Mouse (Mus musculus): ENCODE results near the gene Gmnn.

Gmnn gene

DNA sequence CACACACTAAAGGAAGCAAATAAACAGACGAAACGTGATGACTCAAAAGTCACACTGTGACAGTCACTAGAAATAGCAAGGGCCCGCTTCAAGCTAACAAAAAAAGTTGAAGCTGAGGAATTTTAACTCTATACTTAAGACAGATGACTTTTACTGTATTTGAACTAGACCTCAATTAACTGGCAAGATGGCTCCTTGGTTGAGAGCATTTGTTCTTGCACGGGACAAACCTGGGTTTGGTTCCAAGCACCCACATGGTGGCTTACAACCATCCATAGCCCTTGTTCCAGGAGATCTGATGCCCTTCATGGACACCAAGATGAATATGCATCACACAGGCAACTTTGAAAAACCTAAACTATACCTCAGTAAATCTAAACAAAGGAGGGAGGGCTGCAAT is 531 bp upstream of the Gmnn start:
- intact Hi-C loops (cut with DNase I): no loop called here

DNA sequence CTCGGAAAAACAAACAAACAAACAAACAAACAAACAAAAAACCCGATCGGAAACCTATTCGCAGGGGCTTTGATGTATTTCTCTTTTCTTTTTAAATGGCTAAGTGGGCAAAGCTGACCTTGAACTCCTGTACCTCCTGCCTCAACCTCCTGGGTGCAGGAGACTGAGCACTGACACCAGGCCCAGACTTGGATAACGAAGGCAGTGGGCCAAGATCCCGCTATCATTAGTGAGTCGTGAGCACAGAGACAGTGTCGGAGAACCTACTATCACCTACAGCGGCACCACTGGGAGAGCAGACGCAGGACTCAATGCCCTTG is 680 bp downstream of the Gmnn start:
- intact Hi-C loops (cut with DNase I): no loop called here

DNA sequence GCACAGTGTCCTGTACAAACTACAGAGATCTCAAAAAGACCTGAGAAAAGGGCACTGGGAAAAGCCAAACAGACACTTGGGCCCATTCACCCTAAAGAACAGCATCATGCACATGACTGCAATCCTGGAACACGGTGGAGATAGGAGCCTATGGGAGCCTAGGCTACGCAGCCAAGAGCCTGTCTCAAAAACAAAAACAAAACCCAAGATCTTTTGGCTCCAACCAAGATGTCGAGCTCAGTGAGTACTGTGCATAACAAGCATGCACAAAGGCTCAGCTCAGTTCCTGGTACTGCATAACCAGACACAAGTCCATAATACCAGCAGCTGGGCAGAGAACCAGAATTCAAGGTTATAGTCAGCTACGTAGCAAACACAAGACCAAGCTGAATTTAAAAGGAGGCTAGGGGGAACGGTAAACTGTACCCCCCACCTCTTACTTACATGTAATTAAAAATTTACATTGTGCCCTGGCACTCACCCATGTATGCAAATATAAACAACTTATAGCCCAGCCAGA is 1.3 kb downstream of the Gmnn start:
- intact Hi-C loops (cut with DNase I): no loop called here

DNA sequence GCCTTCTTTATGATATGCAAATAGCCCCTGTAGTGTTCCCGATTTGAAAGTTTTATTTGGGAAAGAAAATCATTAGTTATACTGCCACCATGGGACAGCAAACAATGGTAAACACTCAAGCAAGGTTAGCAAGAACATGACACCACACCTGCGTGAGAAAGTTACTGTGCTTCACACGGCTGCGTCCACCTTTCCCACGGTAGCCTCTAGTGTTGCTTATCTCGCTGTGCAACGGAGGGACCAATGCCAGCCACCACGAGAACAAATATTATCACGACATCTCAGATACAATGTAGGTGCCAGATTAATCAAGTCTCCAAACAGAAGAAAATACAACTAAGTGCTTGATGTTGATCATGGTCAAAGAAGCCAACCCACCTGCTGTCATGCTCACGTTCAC is 2.3 kb downstream of the Gmnn start:
- intact Hi-C loops (cut with DNase I): no loop called here

DNA sequence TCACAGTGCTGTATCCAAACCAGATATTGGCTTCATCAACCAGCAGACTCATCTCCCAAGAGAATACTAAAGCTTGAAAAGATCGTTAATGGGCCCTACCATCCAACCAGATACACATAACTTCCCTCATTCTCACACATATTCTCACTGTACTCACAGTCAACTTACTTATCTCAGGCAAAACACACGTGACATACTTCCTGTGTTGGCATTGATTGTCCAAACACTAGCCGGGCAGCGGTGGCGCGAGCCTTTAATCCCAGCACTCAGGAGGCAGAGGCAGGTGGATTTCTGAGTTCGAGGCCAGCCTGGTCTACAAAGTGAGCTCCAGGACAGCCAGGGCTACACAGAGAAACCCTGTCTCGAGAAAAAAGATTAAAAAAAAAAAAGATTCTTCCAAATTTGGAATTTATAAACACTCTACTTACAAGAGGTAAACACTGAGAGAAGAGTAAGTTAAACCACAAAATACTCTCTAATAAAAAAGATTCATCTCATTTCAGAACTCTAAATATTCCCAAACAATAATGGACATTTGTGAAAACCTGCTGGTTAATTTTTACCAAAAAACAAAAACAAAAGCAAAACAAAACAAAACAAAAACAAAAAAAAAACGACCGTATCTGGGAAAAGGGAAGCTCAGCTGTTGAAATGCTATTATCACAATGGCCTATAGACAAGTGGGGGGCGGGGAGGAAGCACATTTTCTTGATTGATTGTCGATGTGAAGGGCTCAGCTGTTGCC is 3.7 kb downstream of the Gmnn start:
- intact Hi-C loops (cut with DNase I): no loop called here

DNA sequence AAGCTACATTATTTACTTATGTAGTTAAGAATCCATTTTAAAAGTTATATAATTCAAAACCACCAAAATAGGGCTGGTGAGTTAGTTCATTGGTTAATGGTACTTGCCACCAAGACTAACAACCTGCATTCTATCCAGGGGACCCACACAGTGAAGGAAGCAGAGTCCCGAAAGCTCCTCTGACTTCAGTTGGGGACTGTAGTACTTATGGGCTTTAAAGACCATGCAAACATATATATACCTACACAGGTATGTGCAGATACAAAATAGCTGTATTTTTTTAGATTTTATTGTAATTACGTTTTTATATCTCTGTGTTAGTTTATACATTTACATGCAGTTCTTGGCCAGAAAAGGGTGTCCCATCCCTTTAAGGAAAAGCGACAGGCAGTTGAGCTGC is 5.0 kb downstream of the Gmnn start:
- intact Hi-C loops (cut with DNase I): no loop called here

DNA sequence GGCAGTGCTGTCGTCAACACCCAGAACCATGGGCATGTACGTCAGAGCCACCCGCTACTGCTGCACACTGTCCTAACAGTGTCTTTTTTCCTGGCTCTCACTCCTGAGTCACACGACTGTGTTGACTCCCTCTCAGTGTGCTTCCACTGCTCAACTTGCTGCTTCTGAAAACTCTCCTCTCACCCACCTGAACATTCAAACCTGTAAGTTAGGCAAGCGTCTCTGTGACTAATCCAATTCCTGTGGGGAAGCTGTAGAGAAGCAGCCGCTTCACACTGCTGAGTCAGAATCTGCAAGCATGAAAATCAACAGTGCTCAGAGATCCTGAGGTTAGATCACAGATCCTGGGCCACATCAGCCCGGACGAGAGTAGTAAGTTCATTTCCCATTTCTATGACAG is 10.3 kb downstream of the Gmnn start:
- intact Hi-C loops (cut with DNase I): no loop called here

DNA sequence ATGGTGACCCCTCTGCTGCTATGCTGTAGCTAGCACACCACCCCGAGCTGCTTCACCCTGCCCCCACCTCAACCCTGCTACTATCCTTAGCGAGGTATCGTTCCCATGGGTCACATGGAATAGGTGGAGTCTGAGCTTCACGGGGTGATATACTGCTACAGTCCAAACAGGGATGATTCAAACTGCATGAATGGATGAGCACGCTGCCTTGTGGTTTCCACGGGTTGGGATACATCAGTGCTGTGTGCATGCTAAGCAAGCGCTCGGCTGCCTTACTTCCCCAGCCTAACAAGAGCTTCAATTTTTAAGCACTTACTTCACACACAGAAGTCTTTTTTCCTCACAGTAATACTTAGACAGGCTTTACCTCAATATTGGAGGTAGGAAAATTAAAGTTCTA is 10.9 kb downstream of the Gmnn start:
- intact Hi-C loops (cut with DNase I): no loop called here

DNA sequence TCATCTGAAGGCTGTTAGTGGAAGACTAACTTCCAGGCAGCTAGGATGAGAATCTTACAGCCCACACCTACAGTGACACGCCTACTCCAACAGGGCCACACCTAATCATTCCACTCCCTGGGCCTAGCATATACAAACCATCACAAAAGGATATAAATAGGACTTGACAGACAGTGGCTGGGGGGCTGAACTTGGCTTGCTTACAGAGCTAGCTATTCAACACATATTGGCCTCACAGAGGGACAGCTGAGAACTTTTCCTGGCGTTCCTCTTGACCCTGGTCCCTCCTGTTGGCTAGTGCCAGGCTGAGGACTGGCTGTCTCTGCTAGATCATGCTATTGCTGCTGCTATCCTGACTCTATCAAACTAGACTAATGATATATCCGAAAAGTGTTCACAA is 13.9 kb downstream of the Gmnn start:
- intact Hi-C loops (cut with DNase I): no loop called here

DNA sequence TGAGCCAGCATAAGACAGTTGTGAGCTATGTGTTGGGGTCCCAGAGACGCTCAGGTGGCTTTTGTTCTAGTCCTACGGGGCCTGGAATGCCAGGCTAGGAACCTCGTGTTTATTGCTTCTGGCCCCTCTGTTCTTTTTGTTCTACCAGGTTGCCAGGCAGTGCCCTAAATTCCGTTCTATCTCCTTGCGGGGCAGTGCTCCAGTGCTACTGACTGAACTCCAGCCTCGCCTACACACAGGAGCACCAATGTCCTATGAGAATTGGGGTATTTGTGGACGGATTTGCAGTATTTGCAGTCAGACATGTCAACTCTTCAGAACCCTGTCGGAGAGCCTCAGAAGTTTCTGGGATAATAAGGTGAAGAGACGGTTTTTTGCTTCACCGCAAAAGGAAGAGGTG is 20.7 kb downstream of the Gmnn start, which contains the start of gene Armh2:
Gene Armh2 (plus strand): TSS at position 205 of the 400 bp plus-strand sequence.
- intact Hi-C loops (cut with DNase I): no loop called here

DNA sequence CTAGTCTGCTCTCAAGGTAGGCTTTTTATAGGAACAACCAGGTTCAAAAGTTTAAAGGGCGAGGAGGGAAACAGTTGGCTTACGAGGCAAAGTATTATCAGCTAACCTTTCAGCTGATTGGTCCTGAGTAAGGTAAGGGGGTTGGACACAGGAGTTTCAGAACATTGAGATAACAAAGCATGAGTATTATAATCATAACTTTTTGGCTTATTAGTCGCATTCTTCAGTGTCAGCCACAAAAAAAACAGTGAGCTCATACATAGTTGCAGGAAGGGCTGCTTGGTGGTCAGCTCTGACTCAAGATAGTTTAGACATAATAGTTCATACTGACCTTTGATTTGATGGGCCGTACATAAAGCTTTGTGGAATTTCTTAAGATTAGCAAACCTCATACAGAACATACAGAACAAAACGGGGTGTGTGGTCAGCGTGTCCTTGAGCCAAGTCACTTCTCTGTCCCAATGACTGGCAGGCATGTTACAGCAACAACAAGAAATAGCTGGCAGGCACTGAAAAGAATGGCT is 26.1 kb downstream of the Gmnn start:
- intact Hi-C loops (cut with DNase I): no loop called here

DNA sequence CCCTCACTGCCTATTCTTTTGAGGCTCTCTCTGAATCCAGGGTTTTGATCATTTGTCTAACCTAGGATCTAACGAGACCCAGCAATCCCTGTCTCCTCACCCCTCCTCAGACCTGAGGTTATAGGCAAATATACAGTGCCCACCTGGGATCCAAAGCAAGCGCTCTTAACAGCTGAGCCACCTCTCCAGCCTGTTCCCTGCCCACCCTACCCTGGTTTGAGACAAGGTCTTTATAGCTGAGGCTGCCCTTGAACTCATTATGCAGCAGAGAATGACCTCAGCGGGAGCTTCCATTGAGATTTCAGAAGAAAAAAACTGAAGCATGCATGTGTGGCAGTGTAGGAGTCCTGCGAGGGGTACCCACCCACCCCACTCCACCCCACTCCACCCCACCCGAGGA is 27.2 kb downstream of the Gmnn start:
- intact Hi-C loops (cut with DNase I): no loop called here

DNA sequence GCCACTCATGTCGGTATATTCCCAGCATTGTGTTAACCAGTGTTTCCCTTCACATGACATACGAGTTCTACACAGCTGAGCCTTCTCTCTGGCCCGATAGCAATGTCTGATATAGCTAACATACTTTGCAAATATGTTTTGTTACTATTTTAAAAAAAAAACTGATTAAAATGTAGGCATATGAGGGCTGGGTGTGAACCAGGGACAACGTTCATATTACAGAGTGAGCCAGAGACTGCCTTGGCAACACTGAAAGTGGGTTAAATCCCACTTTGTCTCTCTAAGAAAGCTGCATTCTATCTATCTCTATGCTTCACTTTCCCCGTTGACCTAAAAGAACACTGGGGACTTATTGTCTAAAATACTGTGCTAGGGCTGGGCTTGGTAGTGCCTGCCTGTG is 32.6 kb downstream of the Gmnn start:
- intact Hi-C loops (cut with DNase I): no loop called here

DNA sequence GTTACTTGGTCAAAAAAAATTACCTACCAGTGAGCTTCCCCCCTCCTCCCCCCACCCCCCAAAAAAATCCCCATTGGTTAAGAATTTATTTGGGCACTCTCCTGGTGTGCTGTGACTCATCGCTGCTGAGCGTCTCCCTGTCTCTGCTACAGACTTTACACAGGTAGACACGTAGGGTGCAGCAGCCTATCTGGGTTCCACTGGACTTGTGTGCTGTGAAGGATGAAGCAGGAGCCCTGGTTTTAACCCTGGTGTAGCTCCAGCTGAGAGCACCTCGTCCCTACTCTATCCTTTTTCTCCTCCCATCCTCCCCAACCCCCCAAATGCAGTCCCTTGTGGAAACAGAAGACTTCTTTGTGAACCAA is 37.3 kb downstream of the Gmnn start:
- intact Hi-C loops (cut with DNase I): no loop called here

DNA sequence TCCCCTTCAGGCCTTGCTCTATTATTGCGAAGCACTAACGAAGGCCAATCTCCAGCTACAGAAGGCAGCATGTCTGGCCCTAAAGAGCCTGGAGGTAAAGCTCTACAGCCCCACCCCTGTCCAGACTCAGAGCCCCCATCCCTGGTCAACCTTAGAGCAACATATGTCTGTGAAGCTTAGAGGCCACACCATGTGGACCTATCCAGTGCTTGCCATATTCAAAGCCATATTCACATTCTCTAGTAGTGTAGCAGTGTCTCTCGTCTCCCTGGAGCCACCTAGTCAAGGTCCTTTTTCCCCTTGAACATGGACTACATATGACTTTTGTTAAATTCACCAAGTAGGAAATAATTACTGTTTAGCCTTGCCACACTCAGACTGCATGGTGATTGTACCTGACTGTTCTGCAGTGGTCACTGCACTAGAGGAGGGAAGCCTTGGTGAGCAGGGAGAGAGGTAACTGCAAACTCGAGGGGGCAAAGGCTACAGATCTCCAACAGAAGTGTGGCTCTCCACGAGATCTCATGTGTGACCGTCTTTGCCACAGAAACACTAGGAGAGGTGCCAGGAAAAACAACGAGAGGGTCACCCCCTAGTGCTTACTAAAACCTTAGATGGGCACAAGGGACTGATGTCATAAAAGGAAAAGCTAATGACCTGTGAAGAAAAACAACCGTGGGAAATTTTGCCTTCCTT is 37.9 kb downstream of the Gmnn start:
- intact Hi-C loops (cut with DNase I): no loop called here

DNA sequence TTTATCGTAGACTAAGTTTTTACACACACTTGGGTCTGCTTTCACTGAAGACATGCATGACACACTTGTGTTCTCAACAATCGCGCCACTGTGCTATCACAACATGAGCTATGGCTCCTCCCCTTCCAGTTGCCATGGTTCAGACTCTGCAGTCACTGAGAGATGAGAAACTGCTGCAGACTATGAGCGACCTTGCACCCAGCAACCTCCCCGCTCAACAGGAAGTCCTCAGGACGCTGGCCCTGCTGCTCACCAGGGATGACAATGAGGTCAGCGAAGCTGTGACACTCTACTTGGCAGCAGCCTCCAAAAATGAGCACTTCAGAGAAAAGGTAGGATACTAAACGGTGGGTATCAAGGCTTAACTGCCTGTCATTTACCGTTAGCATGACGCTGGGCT is 40.2 kb downstream of the Gmnn start:
- intact Hi-C loops (cut with DNase I): no loop called here

DNA sequence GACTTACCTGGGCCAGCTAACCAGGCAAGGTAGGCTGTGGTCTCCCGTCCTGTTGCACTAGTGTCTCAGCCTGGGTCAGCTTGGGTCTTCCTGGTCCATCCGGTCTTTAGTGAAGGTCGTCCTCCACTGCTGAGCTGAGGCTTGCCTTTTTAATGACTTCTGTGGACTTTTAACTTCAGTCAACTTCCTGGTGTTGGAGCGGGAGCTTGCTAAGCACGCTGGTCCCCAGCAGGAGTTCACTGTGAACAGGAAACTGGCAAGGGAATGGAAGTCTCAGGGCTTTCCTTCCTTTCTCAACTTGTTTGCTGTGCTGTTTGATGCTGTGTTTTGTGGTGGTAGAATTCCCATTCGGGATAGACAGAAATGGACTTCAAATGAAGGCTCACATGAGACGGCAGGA is 44.0 kb downstream of the Gmnn start:
- intact Hi-C loops (cut with DNase I): no loop called here

DNA sequence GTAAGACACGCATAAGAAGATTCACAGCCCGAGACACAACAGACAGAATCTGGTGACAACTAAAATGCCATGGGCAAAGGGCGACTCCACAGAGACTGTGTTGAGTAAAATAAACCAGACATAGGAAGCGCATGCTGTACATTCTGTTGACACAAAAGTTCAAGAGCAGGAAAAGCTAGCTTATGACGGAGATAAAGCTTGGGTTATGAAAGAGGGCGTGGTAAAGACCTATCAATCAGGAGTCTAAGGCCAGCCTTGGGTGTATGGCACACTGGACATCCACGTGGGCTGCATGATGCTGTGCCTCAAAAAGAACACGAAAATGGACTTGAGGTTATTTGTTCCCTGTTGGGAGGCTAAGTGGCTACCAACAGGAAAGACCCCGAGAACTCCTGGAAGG is 45.3 kb downstream of the Gmnn start:
- intact Hi-C loops (cut with DNase I): no loop called here

DNA sequence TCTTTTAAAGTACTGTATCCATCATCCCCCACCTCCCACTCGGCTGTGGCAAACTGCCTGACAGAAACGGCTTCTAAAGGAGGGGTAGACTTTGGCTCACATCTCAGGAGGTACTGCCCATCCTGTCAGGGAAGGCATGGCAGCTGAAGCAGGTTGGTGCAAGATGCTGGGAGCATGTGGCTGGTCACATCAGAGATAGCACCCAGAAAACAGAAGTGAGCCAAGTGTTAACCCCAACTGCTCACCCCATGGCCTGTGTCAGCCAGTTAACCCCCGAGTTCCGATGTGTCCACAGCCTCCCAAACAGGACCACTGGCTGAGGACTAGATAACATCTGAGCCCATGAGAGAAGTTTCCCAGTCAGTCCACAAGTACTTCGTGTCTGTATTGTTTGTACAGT is 46.1 kb downstream of the Gmnn start:
- intact Hi-C loops (cut with DNase I): no loop called here

DNA sequence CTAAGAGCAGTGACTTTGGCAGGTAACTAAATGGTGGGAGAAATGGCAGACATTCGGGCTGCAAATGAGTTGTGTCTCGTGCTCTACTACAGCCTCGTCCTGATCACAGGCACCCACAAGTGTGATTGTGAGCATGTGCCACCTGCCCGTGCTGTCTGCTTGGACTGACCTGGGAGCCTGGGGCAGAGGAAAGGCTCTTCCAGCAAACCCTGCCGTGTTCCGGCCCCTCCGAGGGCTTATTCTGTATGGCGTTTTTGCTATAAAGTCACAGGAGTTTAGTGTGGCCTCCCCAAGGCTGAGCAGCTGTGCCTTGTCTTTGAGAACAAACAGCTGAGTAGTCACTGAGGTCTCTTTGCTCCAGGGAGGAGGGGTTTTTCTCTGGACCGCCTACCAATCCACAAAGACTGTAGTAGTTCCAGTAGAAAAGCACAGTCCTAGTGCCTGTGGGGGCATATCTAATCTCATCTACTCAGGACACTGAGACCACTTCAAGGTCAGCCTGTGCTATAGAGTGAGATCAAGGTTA is 47.3 kb downstream of the Gmnn start:
- intact Hi-C loops (cut with DNase I): no loop called here

DNA sequence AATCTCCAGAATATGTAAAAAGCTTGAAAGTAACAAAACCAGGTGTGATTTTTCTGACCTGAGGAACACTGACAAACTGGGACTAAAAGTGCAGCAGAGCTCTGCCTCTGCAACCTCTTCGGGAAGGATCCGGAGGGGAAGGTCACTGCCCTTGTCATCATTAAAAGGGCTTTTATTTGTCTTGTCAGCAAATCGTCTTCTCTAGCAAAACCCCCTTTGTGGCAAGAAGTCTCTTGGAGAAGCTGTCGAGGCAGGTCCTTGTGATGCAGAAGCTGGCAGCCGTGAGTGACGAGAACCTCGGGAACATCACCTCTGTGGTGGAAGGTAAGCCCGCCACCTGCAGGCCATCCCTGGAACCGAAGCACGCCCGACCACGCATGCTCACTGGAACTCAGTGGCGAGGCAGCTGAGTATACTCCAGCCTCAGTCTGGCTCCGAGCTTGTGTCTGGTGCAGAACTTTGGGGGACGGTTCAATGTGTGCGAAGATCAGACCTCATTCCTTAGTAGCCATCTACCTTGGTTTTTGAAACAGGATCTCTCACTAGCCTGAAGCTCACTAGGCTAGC is 48.2 kb downstream of the Gmnn start:
- intact Hi-C loops (cut with DNase I): no loop called here

DNA sequence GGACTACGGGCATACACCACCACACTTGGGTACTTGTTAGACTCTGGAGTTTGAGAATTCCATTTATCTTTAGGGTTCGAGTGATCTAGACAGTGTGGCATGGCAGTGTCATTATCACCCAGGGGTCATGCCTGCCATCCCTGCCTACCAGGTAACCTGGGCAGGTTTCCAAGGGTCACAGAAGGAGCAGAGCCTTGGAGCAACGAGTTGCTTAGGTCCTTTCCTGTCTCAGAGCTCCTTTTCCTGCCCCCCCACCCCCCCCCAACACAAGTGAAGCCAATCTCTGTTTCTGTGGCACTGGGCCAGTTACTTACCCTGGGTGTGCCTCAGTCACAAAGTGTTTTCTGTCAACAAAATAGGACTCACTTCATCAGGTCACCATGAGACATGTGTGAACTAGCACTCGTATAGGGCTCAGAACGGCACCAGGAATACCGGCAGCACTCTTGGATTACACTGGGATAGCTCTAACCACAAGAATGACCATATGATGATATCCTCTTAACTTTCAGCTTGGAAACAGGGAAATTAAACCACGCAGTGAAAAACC is 49.1 kb downstream of the Gmnn start:
- intact Hi-C loops (cut with DNase I): no loop called here

All from adrenal gland (tissue).